Mouse (Mus musculus) gonadal fat pad, adult 2 months (tissue): ENCODE measurements around the gene Ei24. TPM values are rescaled to one million over a fixed set of nuclear protein-coding genes. Genes with fewer than 3 reads are reported as not detected.

Experiments used
- DNase-seq: peaks from one replicate; pipeline ENCODE4 v3.0.0-alpha.2; 2012; ENCODE audit warnings: low read depth
- polyA plus RNA-seq: library from polyadenylated mRNA; depleted of rRNA; stranded (reverse); fragments of >200 nt; gene quantifications from 2 replicates; pipeline ENCODE4 v1.2.3, GENCODE M21; 2012; rRNA removed

Ei24 gene
- polyA plus RNA-seq: 72.9 and 82.1 TPM in 2 replicates

DNA sequence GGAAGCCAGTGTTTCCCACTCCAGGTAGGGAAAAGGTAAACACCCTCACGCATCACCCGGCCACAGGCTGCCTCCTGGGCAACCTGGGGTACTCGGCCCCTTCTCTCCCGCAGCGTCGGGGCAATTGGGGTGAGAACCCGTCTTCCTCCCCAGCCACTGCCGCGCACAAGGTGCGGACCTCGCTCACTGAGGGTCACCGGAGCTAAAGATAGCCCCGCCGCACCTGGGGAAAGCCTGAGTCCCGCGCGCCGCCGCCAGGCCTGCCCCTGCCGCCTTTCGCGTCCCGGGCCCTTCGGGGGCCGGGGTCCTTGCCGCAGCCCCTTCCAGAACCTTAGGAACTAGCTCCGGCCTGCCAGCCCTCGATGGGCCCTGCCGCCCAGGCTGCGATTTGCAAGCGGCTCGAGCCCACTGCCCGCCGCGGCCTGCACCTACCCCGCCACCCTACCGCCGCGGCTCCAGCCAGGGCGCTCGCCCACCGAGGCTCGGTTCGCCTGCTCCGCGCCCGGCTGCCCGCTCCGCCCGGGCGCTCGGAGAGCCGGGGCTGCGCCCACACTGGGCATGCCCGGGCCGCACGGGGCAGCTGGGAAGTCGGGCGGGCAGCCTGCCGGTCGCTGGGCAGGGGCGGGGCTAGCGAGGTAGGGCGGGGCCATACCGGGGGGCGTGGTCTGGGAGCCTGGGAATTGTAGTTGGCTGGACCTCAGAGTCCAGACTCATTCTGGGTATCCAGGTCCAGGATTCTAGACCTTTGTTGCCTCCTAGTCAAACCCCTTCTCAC, at the start of gene Ei24:
Gene Ei24, minus strand, starts transcription at position 613 of the 775 bp plus-strand sequence.
- no peak for DNase-seq

DNA sequence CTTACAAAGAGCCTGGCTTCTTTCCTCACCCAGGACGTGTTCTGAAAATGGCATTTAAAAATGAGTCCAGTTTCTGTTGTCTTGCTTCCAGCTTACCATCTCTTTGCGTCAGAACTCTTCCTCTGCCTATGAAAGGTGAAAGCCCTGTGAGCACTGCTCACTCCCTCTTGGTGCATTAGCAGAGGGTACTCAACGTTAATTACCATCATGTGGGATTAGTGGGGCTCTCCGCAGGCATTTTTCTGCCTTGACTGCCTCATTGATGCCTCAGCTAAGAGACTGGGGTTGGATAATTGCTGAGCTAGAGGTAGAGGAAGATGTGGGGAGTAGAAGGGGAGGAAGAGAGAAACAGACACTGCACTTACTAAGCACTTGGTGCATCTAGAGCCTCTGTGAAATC, 49.2 kb upstream of the Ei24 start:
- no peak for DNase-seq

DNA sequence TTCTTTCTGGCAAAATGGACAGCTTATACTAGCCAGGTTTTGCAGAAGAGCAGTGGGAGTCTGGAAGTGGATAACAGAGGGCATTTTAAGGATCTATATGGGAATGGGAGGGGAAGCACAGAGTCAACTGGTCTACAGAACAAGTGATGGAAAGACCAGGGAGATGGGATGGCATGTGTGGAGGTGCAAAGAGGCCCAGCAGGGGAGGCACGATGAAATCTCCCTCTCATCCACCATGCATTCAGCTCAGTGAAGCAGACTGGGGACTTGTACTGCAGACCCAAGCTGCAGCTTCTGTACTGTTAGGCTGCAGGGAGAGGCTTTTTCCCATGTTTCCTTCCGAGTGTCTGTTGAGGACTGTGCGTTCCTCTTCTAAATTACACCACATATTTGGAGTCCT, 36.7 kb upstream of the Ei24 start:
- DNase-seq: no peak

DNA sequence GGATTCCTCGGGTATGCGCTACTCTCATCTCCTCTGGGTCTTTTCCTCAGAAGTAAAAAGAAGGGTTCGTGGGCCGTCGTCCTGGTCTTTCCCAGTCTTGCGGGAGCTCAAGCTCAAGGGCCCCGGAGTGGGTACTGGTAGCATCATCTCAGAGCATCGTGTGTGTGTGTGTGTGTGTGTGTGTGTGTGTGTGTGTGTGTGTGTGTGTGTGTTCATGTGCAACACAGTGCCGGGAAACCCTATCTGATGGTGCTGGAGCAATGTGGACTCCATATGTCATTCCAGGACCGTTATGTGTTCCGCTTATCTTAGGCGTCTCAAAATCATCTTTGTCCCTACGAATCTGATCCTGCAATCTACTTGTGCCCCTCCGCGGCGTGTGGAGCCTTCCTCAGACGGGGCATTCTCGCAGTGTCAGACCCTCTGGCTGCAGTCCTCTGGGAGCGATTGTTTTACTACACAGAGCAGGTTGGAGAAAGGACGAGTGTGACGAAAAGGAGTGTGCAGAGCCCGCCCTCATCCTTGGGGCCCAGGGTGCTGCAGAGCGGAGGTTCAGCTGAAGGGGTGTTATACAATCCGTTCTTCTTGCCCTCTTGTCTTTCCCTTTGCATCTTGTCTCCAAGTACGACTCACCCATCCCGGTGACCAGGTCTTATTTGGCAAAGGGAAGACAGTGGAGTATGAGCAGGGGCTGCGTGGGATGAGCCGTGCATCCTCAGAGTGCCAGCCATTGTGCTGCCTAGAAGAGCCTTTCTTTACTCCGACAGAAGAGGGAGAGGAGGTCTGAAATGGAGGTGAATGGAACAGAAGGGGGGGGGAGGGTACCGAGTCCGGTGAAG, 36.1 kb upstream of the Ei24 start:
- DNase-seq: no peak

DNA sequence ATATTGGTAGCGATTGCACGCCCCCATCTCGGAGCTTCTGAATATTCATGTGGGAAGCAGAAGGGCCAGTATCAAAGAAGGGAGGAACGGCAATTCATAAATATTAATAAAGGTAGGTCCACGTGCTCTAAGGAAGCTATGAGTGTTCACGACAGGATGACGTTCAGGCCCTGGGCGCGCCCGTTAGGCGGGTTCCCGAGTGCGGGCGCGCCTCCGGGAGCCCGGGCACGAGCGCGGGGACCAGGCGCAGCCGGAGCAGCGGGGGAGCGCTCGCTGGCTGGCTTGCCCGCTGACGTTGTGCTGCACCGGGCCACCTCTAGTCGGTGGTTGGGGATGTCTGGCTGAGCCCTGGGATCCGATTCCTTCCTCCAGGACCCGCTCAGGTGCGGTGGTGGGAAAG, 35.3 kb upstream of the Ei24 start:
- DNase-seq: no peak

DNA sequence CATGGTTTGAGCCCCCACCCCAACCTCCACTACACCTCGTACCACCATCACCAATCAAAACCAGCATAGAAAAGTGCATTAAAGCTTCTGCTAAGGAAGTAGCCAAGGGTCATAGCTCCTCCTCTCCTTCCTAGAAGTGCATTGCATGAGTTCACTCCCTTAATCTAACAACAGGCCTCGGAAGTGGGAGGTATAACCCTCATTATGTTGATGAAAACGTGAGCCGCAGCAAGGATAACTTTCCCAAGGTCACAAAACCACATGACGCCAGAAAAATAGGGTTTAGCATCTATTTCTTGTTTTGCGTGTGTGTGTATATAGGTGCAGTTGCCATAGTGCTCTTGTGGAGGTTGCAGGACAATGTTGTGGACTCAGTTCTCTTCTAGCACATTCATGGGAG, 34.2 kb upstream of the Ei24 start:
- no peak for DNase-seq

DNA sequence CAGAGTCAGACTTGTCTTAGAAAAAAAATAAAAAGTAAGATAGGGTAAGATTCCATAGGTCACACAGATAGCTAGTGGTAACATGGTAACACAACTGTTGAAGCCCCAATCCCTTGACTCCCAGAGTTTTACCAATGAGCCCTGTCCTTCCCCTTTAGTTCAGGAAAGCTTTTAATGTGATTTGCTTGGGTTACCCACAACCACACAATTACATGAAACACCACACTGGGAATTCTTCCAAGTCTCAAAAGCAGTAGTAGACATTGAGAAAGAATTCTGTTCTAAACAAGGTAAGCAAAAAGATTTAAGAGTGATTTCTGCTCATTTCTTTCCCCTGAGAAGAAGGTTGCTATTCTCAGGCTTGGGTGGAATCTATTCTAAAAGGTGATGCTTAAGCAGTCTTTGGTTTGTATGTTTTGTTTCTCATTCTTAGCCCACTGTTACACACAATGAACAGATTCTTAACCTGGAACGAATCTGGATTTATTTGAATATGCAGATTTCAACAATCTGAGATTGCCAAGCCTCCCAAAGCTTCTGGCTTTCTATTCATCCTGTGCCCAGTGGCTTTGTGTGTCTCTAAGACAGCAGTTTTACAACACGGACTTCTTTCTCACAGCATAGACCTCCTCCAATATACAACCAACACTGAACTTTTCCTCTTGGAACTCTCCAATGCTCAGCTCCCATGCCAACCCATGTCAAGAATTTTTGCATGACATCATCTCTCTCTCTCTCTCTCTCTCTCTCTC, 29.6 kb upstream of the Ei24 start:
- no peak for DNase-seq

DNA sequence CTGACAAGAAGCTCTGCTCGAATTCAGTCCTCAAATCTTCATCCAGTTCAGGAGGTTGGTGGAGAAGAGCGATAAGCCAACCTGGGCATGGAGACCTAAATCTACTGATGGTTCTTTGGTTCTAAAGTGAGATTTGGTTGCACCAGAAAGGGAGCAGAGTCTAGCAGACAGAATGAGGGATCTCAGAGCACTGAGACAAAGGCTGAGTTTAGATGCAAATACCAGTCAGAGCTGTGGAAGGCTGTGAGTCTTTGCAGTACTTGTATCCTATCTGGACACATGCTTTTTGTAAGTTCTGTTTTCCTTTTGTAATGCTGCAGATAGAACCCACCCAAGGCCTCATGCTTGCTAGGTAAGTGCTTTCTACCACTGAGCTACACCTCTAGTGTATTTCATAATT, 24.8 kb upstream of the Ei24 start:
- no peak for DNase-seq

DNA sequence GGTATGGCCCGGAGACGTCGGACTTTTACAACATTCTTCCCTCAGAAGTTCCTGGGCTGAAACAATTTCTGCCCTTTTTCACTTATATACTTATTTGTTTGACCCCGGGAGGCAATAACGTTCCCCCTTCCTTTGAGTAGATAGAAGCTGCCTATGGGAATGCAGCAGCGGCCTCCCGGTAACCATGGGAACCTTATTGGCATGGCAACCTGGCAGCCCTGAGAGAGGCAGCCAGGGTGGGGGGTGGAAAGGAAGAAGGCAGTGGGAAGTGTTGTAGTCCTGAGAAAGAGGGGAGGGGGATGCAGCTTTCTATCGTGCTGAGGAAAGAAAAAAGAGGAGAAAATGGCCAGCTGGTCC, 24.4 kb upstream of the Ei24 start, which contains the start of gene Fez1:
Gene Fez1, plus strand, starts transcription at position 221 of the 357 bp plus-strand sequence.
- DNase-seq: no peak

DNA sequence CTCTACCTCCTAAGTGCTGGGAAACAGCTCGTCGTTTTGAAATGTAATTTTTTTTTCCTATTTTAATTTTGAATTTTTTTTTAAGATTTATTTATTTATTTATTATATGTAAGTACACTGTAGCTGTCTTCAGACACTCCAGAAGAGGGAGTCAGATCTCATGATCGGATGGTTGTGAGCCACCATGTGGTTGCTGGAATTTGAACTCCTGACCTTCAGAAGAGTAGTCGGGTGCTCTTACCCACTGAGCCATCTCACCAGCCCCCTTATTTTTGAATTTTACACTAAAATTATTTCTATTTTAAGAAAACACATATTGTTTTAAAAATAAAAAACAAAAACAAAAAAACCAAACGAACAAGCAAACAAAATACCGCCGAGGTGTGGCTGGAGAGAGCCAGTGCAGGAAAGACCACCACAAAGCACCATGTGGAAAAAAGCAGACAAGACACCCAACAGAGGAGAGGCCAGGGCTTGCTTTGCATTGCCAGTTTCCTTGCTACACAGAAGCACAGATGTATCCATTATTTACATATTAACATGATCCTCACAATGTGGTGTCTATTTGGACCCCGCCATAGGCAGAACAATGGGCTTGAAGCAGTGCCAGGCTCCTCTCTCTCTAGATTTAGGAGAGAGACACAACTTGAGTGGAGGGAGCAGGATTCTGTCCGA, 23.9 kb upstream of the Ei24 start:
- DNase-seq: no peak

DNA sequence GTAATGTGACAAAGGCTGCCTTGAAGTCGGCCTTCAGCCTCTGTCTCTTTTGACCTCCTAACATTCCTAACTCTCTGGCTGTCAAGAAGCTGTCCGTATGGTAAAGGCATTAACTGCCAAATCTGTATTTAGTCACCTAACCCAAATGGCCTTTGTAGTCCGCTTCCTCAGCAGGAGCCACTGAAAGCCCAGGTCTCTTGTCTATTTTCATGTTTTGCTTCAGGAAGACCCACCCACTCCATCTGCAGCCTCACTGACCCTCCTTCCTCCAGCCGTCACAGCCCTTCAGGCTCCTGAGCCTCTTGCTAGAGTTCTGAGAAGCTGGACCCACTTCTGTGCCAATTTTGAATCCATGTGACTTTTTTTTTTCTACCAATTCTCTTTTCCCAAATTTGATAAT, 21.7 kb upstream of the Ei24 start:
- DNase-seq: no peak

DNA sequence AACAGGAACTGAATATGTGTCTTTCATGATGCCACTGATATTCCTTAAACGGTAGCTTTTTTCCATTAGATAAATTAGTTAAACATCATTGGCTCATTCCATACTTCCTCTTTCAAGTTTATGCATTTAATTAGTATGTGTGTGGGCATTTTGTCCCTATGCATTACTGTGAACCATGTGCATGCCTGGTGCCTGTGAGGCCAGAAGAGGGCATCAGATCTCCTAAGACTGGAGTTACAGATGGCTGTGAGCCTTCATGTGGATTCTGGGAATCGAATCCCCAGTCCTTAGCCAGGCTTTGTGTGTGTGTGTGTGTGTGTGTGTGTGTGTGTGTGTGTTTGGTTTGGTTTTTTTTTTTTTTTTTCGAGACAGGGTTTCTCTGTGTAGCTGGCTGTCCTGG, 17.3 kb upstream of the Ei24 start:
- no peak for DNase-seq

DNA sequence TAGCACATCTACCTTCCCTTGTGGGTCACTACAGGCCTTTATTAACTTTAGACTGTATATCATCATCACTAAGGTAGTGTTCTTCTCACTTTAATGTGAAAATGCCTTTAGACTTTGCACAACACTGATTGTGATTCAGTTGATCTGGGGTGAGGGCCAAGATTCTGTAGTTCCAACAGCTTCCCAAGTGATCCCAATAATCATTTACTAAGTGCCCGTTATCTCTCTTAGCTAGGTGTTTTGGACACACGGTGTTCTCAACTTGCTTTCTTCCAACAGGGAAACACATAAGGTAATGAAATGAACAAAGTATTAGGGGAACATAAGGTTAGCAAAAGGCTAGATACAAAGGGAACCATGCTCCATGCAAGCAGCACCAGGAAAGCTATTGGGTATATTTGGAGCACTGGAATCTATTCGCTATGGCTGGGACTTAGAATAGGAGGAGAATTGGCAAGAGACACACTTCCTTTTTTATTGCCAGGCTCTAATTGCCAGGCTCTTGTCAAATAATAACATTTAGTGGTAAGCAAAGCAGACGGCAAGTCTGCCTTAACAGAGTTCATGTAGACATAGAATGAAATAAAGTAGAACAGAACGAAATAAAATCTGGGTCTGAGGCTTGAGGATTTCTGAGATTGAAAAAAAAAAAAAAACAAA, 11.1 kb upstream of the Ei24 start:
- no peak for DNase-seq

DNA sequence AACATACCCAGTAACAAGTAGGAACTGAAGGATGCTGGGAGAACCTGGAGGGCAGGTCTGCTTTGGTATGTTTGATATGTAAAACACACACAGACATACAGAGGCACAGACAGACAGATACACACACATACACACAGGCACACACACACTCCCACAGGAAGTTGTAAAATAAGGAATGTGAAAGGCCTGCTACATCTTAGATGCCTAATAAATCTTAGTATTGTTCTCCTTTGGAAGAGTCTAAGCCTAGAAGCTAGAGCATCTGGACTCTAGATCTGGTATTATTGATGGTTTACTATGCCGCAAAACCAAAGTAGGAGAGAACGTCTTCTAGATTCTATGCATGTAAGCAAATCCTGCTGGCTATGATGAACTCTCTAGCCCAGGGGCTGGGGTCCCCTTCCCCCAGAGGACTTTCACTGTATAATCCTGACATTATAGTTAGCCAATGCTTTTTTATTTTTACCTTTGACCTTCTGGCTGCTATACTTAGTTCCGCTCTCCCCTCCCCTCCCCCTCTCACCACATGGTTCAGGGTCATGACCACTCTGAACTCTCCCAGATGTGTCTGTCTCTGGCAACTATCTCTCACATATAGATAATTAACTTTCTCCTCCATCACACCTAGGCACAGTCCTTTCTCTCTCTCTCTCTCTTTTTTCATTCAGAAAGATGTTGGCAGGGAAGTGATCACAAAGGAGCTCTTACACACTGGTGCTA, 8.2 kb upstream of the Ei24 start:
- no peak for DNase-seq

DNA sequence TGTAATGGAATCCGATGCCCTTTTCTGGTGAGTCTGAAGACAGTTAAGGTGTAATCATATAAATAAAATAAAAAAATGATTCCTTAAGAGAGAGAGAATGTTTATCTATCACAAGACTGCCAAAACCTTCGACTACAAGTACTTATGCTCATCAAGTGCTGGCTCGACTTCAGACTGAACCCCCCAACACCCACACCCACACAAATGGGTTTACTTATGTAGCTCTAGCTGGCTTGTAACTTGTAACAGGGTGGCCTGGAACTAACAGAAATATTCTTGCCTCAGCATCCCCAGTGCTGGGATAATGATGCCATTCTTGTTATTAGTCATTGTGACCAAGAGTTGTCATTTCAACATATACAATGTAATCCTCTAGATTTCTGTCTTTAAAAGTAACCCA, 6.7 kb upstream of the Ei24 start:
- DNase-seq: no peak

DNA sequence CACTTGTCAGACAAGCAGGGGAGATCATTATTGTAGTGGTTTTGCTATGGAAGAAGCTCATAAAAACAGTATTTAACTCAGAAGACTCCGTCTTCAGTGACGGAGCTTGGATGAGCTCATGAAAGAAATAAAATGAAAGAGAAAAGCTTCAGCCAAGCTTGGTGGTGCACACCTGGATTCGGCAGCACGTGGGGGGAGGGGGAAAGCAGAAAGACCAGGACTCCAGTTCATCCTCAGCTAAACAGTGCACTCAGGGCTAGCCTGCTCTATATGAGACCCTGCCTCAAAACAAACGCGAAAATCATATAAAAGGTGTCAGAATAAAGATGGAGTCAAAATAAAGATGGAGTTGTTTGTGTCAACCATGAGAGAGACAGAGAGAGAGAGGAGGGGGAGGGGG, 6.2 kb upstream of the Ei24 start:
- DNase-seq: no peak

DNA sequence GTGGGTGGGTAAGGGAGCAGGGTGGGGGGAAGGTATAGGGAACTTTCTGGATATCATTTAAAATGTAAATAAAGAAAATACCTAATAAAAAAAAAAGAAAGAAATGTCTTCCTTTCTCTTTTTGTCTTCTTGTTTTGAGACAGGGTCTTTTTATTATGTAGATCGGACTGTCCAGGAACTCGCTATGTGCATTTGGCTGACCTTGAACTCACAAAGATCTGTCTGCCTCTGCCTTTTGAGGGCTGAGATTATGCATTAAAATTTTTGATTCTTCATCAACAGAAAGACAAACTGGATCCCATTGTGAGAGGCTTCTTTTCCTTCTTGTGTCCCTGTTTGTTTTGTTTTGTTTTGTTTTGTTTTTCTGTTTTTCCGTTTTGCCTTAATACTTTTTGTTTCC, 5.8 kb upstream of the Ei24 start:
- no peak for DNase-seq

DNA sequence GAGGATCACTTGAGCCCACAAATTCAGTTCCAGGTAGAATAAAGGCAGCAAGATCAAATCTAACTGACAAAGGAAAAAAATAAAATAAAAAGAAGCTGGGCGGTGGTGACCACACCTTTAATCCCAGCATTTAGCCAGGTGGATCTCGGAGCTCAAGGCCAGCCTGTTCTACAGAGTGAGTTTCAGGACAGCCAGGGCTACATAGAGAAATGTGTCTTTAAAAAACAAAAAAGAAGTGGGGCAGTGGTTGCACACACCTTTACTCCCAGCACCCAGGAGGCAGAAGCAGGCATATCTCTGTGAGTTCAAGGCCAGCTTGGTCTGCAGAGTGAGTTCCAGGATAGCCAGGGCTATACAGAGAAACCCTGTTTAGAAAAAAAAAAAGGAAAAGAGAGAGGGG, 4.8 kb upstream of the Ei24 start:
- DNase-seq: no peak

DNA sequence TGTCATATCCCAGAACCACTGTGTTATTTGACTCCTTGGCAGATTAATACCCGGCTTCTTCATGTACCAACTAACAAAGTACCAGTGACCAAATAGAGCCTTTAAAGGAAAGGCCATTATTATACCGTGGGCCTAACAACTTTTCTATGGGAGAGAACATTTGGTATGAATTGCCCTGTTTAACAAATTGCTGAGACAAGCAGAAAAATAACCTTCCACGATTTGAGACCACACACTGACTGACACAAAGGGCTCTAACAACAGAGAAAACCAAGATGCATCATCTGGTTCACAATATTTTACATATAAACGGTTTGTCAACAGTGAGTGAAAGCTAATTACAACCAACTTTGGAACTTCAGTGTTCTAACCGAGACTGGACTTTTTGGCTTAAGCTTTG, 969 bp downstream of the Ei24 start:
- no peak for DNase-seq

DNA sequence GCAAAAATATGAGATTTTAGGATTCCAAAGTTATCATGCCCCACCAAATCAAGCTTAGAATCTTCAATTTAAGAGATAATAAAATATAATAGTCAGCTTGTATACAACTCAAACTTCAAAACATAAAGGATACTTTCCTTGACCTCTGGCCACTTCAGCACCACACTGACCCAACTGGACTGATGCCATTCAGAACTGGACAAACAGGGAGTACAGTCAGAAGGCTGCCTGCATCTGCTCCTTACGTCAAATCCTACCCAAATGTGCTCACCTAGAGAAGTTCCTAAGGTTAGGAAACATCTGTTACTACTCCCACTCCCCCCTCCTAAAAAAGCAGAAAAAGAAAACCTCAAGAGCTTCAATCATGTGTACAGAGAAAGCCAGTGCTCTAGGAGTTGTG, 1.6 kb downstream of the Ei24 start:
- DNase-seq: no peak

DNA sequence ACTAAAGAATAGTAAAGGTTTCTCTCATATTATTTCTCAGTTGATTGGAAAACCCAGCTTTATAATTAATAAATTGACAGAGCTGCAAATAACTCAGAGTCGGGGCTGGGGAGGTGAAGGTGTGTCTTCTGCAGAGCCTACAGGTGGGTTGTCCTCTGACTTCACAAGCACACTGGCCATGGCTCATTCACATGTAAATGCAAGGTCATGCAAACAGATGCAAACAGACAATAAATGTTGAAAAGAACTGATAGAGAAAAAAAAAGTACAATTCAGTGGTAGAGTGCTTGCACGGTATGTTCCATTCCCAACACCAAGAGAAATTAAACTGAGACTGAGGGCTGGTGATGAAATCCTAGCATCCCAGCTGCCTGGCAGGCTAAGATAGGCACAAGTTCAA, 2.7 kb downstream of the Ei24 start:
- DNase-seq: no peak
